Mouse (Mus musculus): ENCODE data around the gene Unc45b.

GRCm38 (mm10) chr11:82875631-82876030 lies 34.7 kb upstream of the Unc45b start:
- TF ChIP-seq POLR2A (IDR thresholded peaks at IDR 0.05; ENCODE audit: borderline replicate concordance, control insufficient read depth, low read depth, low read length) (no peak), CTCF (IDR thresholded peaks at IDR 0.05; ENCODE audit: control insufficient read depth, insufficient read depth, low read length) (no peak)

Measured in bone marrow, adult 2 months (tissue).